Mouse (Mus musculus): ENCODE data around the gene Ralgapa2. TPM values are rescaled to one million over a fixed set of nuclear protein-coding genes. Genes with fewer than 3 reads are reported as not detected.

The Ralgapa2 gene
- polyA plus RNA-seq, 1 experiment from 2014 or later = 4.5 TPM

DNA sequence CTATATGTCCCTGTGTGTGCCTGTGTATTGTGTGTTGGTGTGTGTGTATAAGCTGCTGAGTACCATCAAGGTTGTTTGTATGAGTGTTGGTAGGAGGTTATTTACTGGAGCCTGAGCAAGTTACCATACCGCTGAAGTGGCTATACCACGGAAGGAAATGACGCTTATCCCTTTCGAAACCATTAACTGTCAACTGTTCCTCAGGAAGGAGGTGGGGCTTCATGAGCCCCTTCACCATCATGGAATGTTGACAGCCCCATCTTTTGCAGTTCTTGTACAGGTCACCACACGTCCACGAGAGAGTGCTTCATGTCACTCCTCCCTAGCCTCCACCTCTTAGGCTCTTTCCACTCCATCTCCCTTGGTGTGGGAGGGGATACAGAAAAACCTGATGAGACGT lies 314.2 kb downstream of the Ralgapa2 start:
- Histone ChIP-seq H3K4me2 (ENCODE audit: low read depth, low read length) (no peak overlapping the region), H3K4me3 (ENCODE audit: low read depth, low read length) (no peak overlapping the region), H3K9me3 (replicated peaks; ENCODE audit: control insufficient read depth, low read length) (no peaks in the 10 kb centered on the region), H3K36me3 (ENCODE audit: control insufficient read depth, insufficient read depth) (no peaks in the 10 kb centered on the region), H3K27ac (ENCODE audit: low read length) (no peak overlapping the region), H3K9ac (ENCODE audit: low read depth, low read length) (no peak overlapping the region), H3K4me1 (ENCODE audit: control insufficient read depth, low read depth, low read length) (no peaks in the 10 kb centered on the region), H3K27me3 (ENCODE audit: control insufficient read depth, insufficient read depth, low read depth, low read length) (no peaks in the 10 kb centered on the region)
- WGBS (ENCODE audit: insufficient replicate concordance) = 19% methylated on average over 7 of the region's 7 CpGs
- ATAC-seq (ENCODE audit: low read depth) = peak; percentile 30; the same call in 1 of the 2 replicates

GRCm38 (mm10) chr2:146196126-146196525 lies 316.0 kb downstream of the Ralgapa2 start:
- 74% methylated on average over 11 of the region's 11 CpGs for WGBS (ENCODE audit: insufficient replicate concordance)
- no peaks in the 10 kb centered on the region for H3K27me3 ChIP-seq (ENCODE audit: control insufficient read depth, insufficient read depth, low read depth, low read length)
- no peak overlapping the region for H3K4me3 ChIP-seq (ENCODE audit: low read depth, low read length)
- H3K4me1 ChIP-seq (ENCODE audit: control insufficient read depth, low read depth, low read length) = no peaks in the 10 kb centered on the region
- H3K9me3 ChIP-seq (replicated peaks; ENCODE audit: control insufficient read depth, low read length) = no peaks in the 10 kb centered on the region
- no peaks in the 10 kb centered on the region for H3K36me3 ChIP-seq (ENCODE audit: control insufficient read depth, insufficient read depth)
- H3K4me2 ChIP-seq (ENCODE audit: low read depth, low read length) = no peak overlapping the region
- H3K27ac ChIP-seq (ENCODE audit: low read length) = no peak overlapping the region
- H3K9ac ChIP-seq (ENCODE audit: low read depth, low read length) = no peak overlapping the region
- no peak for ATAC-seq (ENCODE audit: low read depth)
